ENCODE assay signal across 16 mouse cellular contexts in genomic region chr11:63911001-63911400, GRCm38 (mm10).
"Had no signal": no experiment of that assay in that cellular context is flagged by ENCODE, and none has a peak within 500 bp of the region (broad histone marks: within the 10 kb centered on the region; RNA-seq: fewer than 3 reads in every experiment).

No protein-coding gene starts in this region.

- H3K4me2 ChIP-seq: liver, embryonic 12.5 days; liver, embryonic 15.5 days; lung, embryonic 15.5 days; midbrain, embryonic 11.5 days had no signal

- H3K4me3 ChIP-seq: layer of hippocampus, adult 2 months; liver, embryonic 12.5 days; liver, embryonic 15.5 days; lung, embryonic 15.5 days; megakaryocyte, embryonic 14.5 days had no signal

- H3K36me3 ChIP-seq: liver, embryonic 12.5 days; liver, embryonic 15.5 days; lung, embryonic 15.5 days had no signal

- DNase-seq: kidney, adult 2 months; kidney, postnatal 25 days; layer of hippocampus, adult 9-11 months; lung, adult 18-20 months; lung, postnatal 10 days; lung, postnatal 36 days; thymus, adult 2 months; thymus, postnatal 14 days; thymus, postnatal 4 days had no signal

- H3K9me3 ChIP-seq: liver, embryonic 12.5 days; liver, embryonic 15.5 days; lung, embryonic 15.5 days had no signal

- H3K9ac ChIP-seq: liver, embryonic 12.5 days; liver, embryonic 15.5 days; lung, embryonic 15.5 days had no signal

- H3K27ac ChIP-seq: kidney, postnatal 0 days; layer of hippocampus, adult 2 months; liver, embryonic 12.5 days; liver, embryonic 15.5 days; lung, embryonic 15.5 days had no signal

- ATAC-seq: liver, embryonic 12.5 days had no signal
